Mouse (Mus musculus): ENCODE measurements around the gene Pick1. TPM values are rescaled to one million over a fixed set of nuclear protein-coding genes. Genes with fewer than 3 reads are reported as not detected.
A peak's percentile ranks its signal among the peaks of the same experiment; 100 is the strongest.
"Not testable (repeated sequence)": the region's sequence is repeated elsewhere in the genome, so short reads cannot be mapped to it uniquely, and the experiment has no call there.

Pick1 gene
- polyA plus RNA-seq, 1 experiment, result 15.3 TPM

- Histone ChIP-seq H3K27me3 (ENCODE audit: control insufficient read depth, insufficient read depth, insufficient read length) (peaks cover 67% of the 10 kb centered on the region), H3K79me2 (ENCODE audit: control insufficient read depth, insufficient read depth) (no peaks in the 10 kb centered on the region)
Measured at GRCm38 (mm10) chr15:79216191-79216590, 12.8 kb upstream of the Pick1 start.

GRCm38 (mm10) chr15:79219572-79219971 lies 9.4 kb upstream of the Pick1 start:
- H3K4me3 ChIP-seq (ENCODE audit: insufficient read depth, poor library complexity, severe bottlenecking), result no peak overlapping the region
- peaks cover 50% of the 10 kb centered on the region for H3K27me3 ChIP-seq (ENCODE audit: control insufficient read depth, insufficient read depth, insufficient read length)
- no peaks in the 10 kb centered on the region for H3K79me2 ChIP-seq (ENCODE audit: control insufficient read depth, insufficient read depth)
- no peak overlapping the region for H3ac ChIP-seq (ENCODE audit: control insufficient read depth, insufficient read length, low read depth)
- no peak for TF ChIP-seq USF1 (IDR thresholded peaks at IDR 0.05; ENCODE audit: low read depth)
- TF ChIP-seq FOSL1 (IDR thresholded peaks at IDR 0.05; ENCODE audit: insufficient read depth, low read length, poor library complexity, severe bottlenecking), result no peak
- no peaks in the 10 kb centered on the region for H3K36me3 ChIP-seq (ENCODE audit: control insufficient read depth, insufficient read depth)
- H3K79me3 ChIP-seq (ENCODE audit: low read depth), result no peaks in the 10 kb centered on the region

More at GRCm38 (mm10) chr15:79216191-79216590, 12.8 kb upstream of the Pick1 start:
- no peak for TF ChIP-seq MAX (IDR thresholded peaks at IDR 0.05)
- no peaks in the 10 kb centered on the region for H3K36me3 ChIP-seq (ENCODE audit: control insufficient read depth, insufficient read depth)
- H3K79me3 ChIP-seq (ENCODE audit: low read depth), result no peaks in the 10 kb centered on the region
- no peak overlapping the region for H3ac ChIP-seq (ENCODE audit: control insufficient read depth, insufficient read length, low read depth)
- no peak overlapping the region for H3K4me3 ChIP-seq (ENCODE audit: insufficient read depth, poor library complexity, severe bottlenecking)

GRCm38 (mm10) chr15:79223641-79224040 lies 5.3 kb upstream of the Pick1 start:
- Histone ChIP-seq H3K36me3 (ENCODE audit: control insufficient read depth, insufficient read depth) (no peaks in the 10 kb centered on the region), H3K79me2 (ENCODE audit: control insufficient read depth, insufficient read depth) (no peaks in the 10 kb centered on the region), H3ac (ENCODE audit: control insufficient read depth, insufficient read length, low read depth) (no peak overlapping the region), H3K79me3 (ENCODE audit: low read depth) (no peaks in the 10 kb centered on the region), H3K4me3 (ENCODE audit: insufficient read depth, poor library complexity, severe bottlenecking) (no peak overlapping the region), H3K27me3 (ENCODE audit: control insufficient read depth, insufficient read depth, insufficient read length) (peaks cover 28% of the 10 kb centered on the region)
- TF ChIP-seq FOSL1 (IDR thresholded peaks at IDR 0.05; ENCODE audit: insufficient read depth, low read length, poor library complexity, severe bottlenecking) (no peak), USF1 (IDR thresholded peaks at IDR 0.05; ENCODE audit: low read depth) (no peak), CEBPB (IDR thresholded peaks at IDR 0.05; ENCODE audit: low read depth) (no peak), MYOG (IDR thresholded peaks at IDR 0.05; ENCODE audit: control insufficient read depth, extremely low read depth, insufficient read length) (no peak)

GRCm38 (mm10) chr15:79224685-79225084 lies 4.3 kb upstream of the Pick1 start:
- Histone ChIP-seq H3K4me3 (ENCODE audit: insufficient read depth, poor library complexity, severe bottlenecking) (no peak overlapping the region), H3K27me3 (ENCODE audit: control insufficient read depth, insufficient read depth, insufficient read length) (peaks cover 23% of the 10 kb centered on the region), H3ac (ENCODE audit: control insufficient read depth, insufficient read length, low read depth) (no peak overlapping the region), H3K79me3 (ENCODE audit: low read depth) (no peaks in the 10 kb centered on the region), H3K36me3 (ENCODE audit: control insufficient read depth, insufficient read depth) (no peaks in the 10 kb centered on the region), H3K79me2 (ENCODE audit: control insufficient read depth, insufficient read depth) (no peaks in the 10 kb centered on the region)
- peak; percentile 80 for TF ChIP-seq CTCF (IDR thresholded peaks at IDR 0.05; ENCODE audit: control insufficient read depth, insufficient read depth, insufficient read length)
- TF ChIP-seq FOSL1 (IDR thresholded peaks at IDR 0.05; ENCODE audit: insufficient read depth, low read length, poor library complexity, severe bottlenecking), result no peak
- TF ChIP-seq MYOD1 (IDR thresholded peaks at IDR 0.05; ENCODE audit: control insufficient read depth, insufficient read length, low read depth), result no peak

- H3K36me3 ChIP-seq (ENCODE audit: control insufficient read depth, insufficient read depth), result not testable (repeated sequence)
Measured at GRCm38 (mm10) chr15:79225780-79226179, 3.2 kb upstream of the Pick1 start.

GRCm38 (mm10) chr15:79235268-79235667 lies 6.3 kb downstream of the Pick1 start:
- Histone ChIP-seq H3K79me3 (ENCODE audit: low read depth) (no peaks in the 10 kb centered on the region), H3K36me3 (ENCODE audit: control insufficient read depth, insufficient read depth) (peaks cover 18% of the 10 kb centered on the region), H3K27me3 (ENCODE audit: control insufficient read depth, insufficient read depth, insufficient read length) (no peaks in the 10 kb centered on the region), H3ac (ENCODE audit: control insufficient read depth, insufficient read length, low read depth) (no peak overlapping the region), H3K4me3 (ENCODE audit: insufficient read depth, poor library complexity, severe bottlenecking) (no peak overlapping the region), H3K79me2 (ENCODE audit: control insufficient read depth, insufficient read depth) (no peaks in the 10 kb centered on the region)
- TF ChIP-seq MYOG (IDR thresholded peaks at IDR 0.05; ENCODE audit: control insufficient read depth, extremely low read depth, insufficient read length) (no peak), USF1 (IDR thresholded peaks at IDR 0.05; ENCODE audit: low read depth) (no peak), CTCF (IDR thresholded peaks at IDR 0.05; ENCODE audit: control insufficient read depth, insufficient read depth, insufficient read length) (no peak), MYOD1 (IDR thresholded peaks at IDR 0.05; ENCODE audit: control insufficient read depth, insufficient read length, low read depth) (no peak), CEBPB (IDR thresholded peaks at IDR 0.05; ENCODE audit: low read depth) (no peak), MAX (IDR thresholded peaks at IDR 0.05) (no peak), FOSL1 (IDR thresholded peaks at IDR 0.05; ENCODE audit: insufficient read depth, low read length, poor library complexity, severe bottlenecking) (no peak)

More at GRCm38 (mm10) chr15:79225780-79226179, 3.2 kb upstream of the Pick1 start:
- H3ac ChIP-seq (ENCODE audit: control insufficient read depth, insufficient read length, low read depth); H3K79me3 ChIP-seq (ENCODE audit: low read depth); H3K79me2 ChIP-seq (ENCODE audit: control insufficient read depth, insufficient read depth); H3K4me3 ChIP-seq (ENCODE audit: insufficient read depth, poor library complexity, severe bottlenecking): not testable (repeated sequence)
- H3K27me3 ChIP-seq (ENCODE audit: control insufficient read depth, insufficient read depth, insufficient read length), result peaks cover 12% of the 10 kb centered on the region

- Histone ChIP-seq H3K79me3 (ENCODE audit: low read depth) (no peaks in the 10 kb centered on the region), H3ac (ENCODE audit: control insufficient read depth, insufficient read length, low read depth) (peak overlapping the region; percentile 9), H3K79me2 (ENCODE audit: control insufficient read depth, insufficient read depth) (no peaks in the 10 kb centered on the region), H3K4me3 (ENCODE audit: insufficient read depth, poor library complexity, severe bottlenecking) (no peak overlapping the region), H3K36me3 (ENCODE audit: control insufficient read depth, insufficient read depth) (peaks cover 30% of the 10 kb centered on the region), H3K27me3 (ENCODE audit: control insufficient read depth, insufficient read depth, insufficient read length) (no peaks in the 10 kb centered on the region)
- TF ChIP-seq USF1 (IDR thresholded peaks at IDR 0.05; ENCODE audit: low read depth), result no peak
- no peak for TF ChIP-seq CTCF (IDR thresholded peaks at IDR 0.05; ENCODE audit: control insufficient read depth, insufficient read depth, insufficient read length)
- TF ChIP-seq MYOG (IDR thresholded peaks at IDR 0.05; ENCODE audit: control insufficient read depth, extremely low read depth, insufficient read length), result no peak
- TF ChIP-seq MAX (IDR thresholded peaks at IDR 0.05), result no peak
- TF ChIP-seq MYOD1 (IDR thresholded peaks at IDR 0.05; ENCODE audit: control insufficient read depth, insufficient read length, low read depth), result no peak
- no peak for TF ChIP-seq CEBPB (IDR thresholded peaks at IDR 0.05; ENCODE audit: low read depth)
- TF ChIP-seq FOSL1 (IDR thresholded peaks at IDR 0.05; ENCODE audit: insufficient read depth, low read length, poor library complexity, severe bottlenecking), result no peak
Measured at GRCm38 (mm10) chr15:79238036-79238435, 9.1 kb downstream of the Pick1 start.

Measured in C2C12 (cell line).